Mouse (Mus musculus) urinary bladder, postnatal 4 days (tissue): ENCODE results near the gene Snapc4.

ENCODE experiments used
- DNase-seq, 2 experiments: peaks; one replicate each; pipeline ENCODE4 v3.0.0; 2021 to 2022; ENCODE audit warnings: low spot score in 2 of 2

The Snapc4 gene

GRCm38 (mm10) chr2:26314281-26315071 is 66.0 kb downstream of the Snapc4 start:
- peak; percentile 70 to 83 for DNase-seq

- no peak for DNase-seq
Observed at GRCm38 (mm10) chr2:26313394-26313793, 67.1 kb downstream of the Snapc4 start.

- DNase-seq = no peak
Observed at GRCm38 (mm10) chr2:26312812-26313211, 67.6 kb downstream of the Snapc4 start.
